Mouse (Mus musculus) heart, embryonic 11.5 days (tissue): Measurements from ENCODE around the gene Btk. TPM values are rescaled to one million over a fixed set of nuclear protein-coding genes. Genes with fewer than 3 reads are reported as not detected.

Experiments
- ATAC-seq: fragments of 200-750 bp; cut with Nextera tagmentation; replicated peaks from 2 replicates; pipeline ENCODE4 v1.8.0; 2017; ENCODE audit warnings: moderate library complexity; ENCODE audit not compliant: insufficient number of reproducible peaks, low FRiP score, low TSS enrichment
- H3K27ac ChIP-seq: fragments of 300-500 bp; sonication (generic); 2 replicates; pipeline ENCODE4 v1.5.1; 2014; ENCODE audit warnings: mild to moderate bottlenecking, low read depth, low read length
- H3K27me3 ChIP-seq: fragments of 300-500 bp; sonication (generic); 2 replicates; pipeline ENCODE4 v1.6.1; 2014; ENCODE audit warnings: mild to moderate bottlenecking, low read length, mixed read lengths; ENCODE audit not compliant: control insufficient read depth, insufficient read depth
- H3K36me3 ChIP-seq: fragments of 300-500 bp; sonication (generic); 2 replicates; pipeline ENCODE4 v1.6.1; 2014; ENCODE audit warnings: mild to moderate bottlenecking, low read length, moderate library complexity, mixed read lengths; ENCODE audit not compliant: control insufficient read depth, insufficient read depth
- H3K4me1 ChIP-seq: fragments of 300-500 bp; sonication (generic); 2 replicates; pipeline ENCODE4 v1.6.1; 2014; ENCODE audit warnings: low read length; ENCODE audit not compliant: control insufficient read depth, insufficient read depth
- H3K4me2 ChIP-seq: fragments of 300-500 bp; sonication (generic); 2 replicates; pipeline ENCODE4 v1.6.1; 2014; ENCODE audit warnings: mild to moderate bottlenecking, moderate library complexity
- H3K4me3 ChIP-seq: fragments of 300-500 bp; sonication (generic); 2 replicates; pipeline ENCODE4 v1.5.1; 2014; ENCODE audit warnings: low read depth, low read length
- H3K9ac ChIP-seq: fragments of 300-500 bp; sonication (generic); 2 replicates; pipeline ENCODE4 v1.6.1; 2014; ENCODE audit warnings: mild to moderate bottlenecking, low read depth, low read length, moderate library complexity
- H3K9me3 ChIP-seq: fragments of 300-500 bp; sonication (generic); replicated peaks from 2 replicates; pipeline ENCODE4 v1.6.1; 2016; ENCODE audit warnings: low read length; ENCODE audit not compliant: control insufficient read depth
- WGBS: fragments of 180-500 bp; shearing (Covaris S2); extraction: QIAGEN DNeasy Blood & Tissue Kit; methylation state at CpG from one replicate; pipeline ENCODE4 v1.1.7; 2014; ENCODE audit not compliant: insufficient replicate concordance; 5-methylcytosine and 5-hydroxymethylcytosine counted together
- polyA plus RNA-seq: library from polyadenylated mRNA; unstranded; fragments of >200 nt; fragmentation: Nextera tagmentation; extraction: Ambion mirVana; gene quantifications from 2 replicates; pipeline ENCODE4 v1.2.1, GENCODE M21; 2014

Gene Btk
- polyA plus RNA-seq, 1 experiment from 2014 or later = 2.1 TPM

DNA sequence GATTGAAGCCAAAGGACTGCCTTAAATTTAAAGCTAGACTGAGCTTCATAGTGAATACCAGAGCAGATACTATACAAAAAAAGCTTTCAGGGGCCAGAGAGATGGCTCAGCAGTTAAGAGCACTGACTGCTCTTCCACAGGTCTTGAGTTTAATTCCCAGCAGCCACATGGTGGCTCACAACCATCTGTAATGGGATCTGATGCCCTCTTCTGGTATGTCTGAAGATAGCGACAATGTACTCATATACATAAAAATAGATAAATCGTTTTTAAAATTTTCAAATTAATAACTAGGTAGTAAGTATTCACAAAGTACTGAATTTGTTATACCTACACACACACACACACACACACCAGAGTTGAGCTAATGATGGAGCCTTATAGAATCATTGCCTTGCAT is 50.0 kb downstream of the Btk start:
- Histone ChIP-seq H3K27me3 (no peaks in the 10 kb centered on the region), H3K4me1 (no peaks in the 10 kb centered on the region), H3K4me3 (no peak overlapping the region), H3K9ac (no peak overlapping the region), H3K36me3 (no peaks in the 10 kb centered on the region), H3K9me3 (no peaks in the 10 kb centered on the region), H3K27ac (no peak overlapping the region), H3K4me2 (no peak overlapping the region)
- 69% methylated on average over 2 of the region's 2 CpGs for WGBS
- no peak for ATAC-seq

DNA sequence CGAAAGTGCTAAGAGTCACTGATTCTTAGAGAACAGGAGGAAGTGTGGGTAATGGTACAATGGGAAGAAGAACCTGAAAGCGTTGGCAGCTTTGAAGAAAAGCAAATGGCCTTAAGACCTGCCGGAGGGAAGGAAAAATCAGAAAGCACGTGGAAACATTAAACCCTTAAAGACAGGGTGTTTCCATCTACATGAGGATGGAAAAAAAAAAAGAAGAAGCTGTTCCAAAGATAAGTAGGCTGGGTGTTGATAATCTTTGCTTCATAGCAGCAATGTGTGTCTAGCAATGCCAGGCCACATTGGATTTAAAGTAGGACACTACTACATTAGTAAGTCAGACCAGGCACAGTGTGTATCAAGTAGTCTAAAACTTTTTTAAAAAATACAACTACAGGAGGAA is 58.1 kb downstream of the Btk start:
- no peaks in the 10 kb centered on the region for H3K4me1 ChIP-seq
- no peak overlapping the region for H3K4me2 ChIP-seq
- no peak overlapping the region for H3K27ac ChIP-seq
- no peak for ATAC-seq
- no peak overlapping the region for H3K4me3 ChIP-seq
- no peaks in the 10 kb centered on the region for H3K27me3 ChIP-seq
- WGBS = 61% methylated on average over 4 of the region's 4 CpGs
- no peaks in the 10 kb centered on the region for H3K36me3 ChIP-seq
- no peaks in the 10 kb centered on the region for H3K9me3 ChIP-seq
- H3K9ac ChIP-seq = no peak overlapping the region

- Histone ChIP-seq H3K36me3 (no peaks in the 10 kb centered on the region), H3K4me3 (no peak overlapping the region), H3K4me1 (no peaks in the 10 kb centered on the region), H3K27ac (no peak overlapping the region), H3K9ac (no peak overlapping the region), H3K9me3 (no peaks in the 10 kb centered on the region), H3K27me3 (no peaks in the 10 kb centered on the region), H3K4me2 (no peak overlapping the region)
- WGBS = 67% methylated on average over 4 of the region's 4 CpGs
- no peak for ATAC-seq
Measured at GRCm38 (mm10) chrX:134523772-134524171, 59.6 kb downstream of the Btk start.

DNA sequence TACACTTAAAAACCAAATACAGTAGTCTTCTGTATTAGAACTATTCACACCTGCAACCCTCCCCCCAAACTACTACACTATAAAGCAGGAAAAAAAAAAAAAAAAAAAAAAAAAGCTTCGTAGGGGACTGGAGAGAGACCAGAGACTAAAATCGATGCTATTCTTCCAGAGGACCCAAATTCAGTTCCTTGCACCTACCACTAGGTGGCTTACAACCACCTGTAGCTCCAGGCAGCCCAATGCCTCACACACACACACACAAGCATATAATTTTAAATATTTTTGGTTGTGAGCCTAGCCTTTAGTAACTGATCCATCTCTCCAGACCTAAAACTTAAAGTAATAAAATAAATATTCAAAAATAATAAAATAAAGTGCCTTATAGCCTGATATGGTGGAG is 73.9 kb downstream of the Btk start:
- no peak overlapping the region for H3K27ac ChIP-seq
- no peaks in the 10 kb centered on the region for H3K4me1 ChIP-seq
- no peak overlapping the region for H3K4me3 ChIP-seq
- no peaks in the 10 kb centered on the region for H3K9me3 ChIP-seq
- H3K36me3 ChIP-seq = no peaks in the 10 kb centered on the region
- ATAC-seq = no peak
- WGBS = 30% methylated on average over 2 of the region's 2 CpGs
- H3K27me3 ChIP-seq = no peaks in the 10 kb centered on the region
- no peak overlapping the region for H3K4me2 ChIP-seq
- no peak overlapping the region for H3K9ac ChIP-seq

GRCm38 (mm10) chrX:134507977-134508376 is 75.4 kb downstream of the Btk start:
- H3K27ac ChIP-seq = no peak overlapping the region
- H3K27me3 ChIP-seq = no peaks in the 10 kb centered on the region
- H3K9me3 ChIP-seq = no peaks in the 10 kb centered on the region
- 60% methylated on average over 6 of the region's 6 CpGs for WGBS
- H3K4me2 ChIP-seq = no peak overlapping the region
- no peak overlapping the region for H3K9ac ChIP-seq
- no peaks in the 10 kb centered on the region for H3K36me3 ChIP-seq
- no peak for ATAC-seq
- H3K4me3 ChIP-seq = no peak overlapping the region
- no peaks in the 10 kb centered on the region for H3K4me1 ChIP-seq

GRCm38 (mm10) chrX:134500651-134501050 is 82.7 kb downstream of the Btk start:
- 81% methylated on average over 8 of the region's 8 CpGs for WGBS
- no peak for ATAC-seq

More at GRCm38 (mm10) chrX:134500651-134501050, 82.7 kb downstream of the Btk start:
- Histone ChIP-seq H3K27me3 (no peaks in the 10 kb centered on the region), H3K4me2 (no peak overlapping the region), H3K4me1 (no peaks in the 10 kb centered on the region), H3K36me3 (no peaks in the 10 kb centered on the region), H3K9ac (no peak overlapping the region), H3K27ac (no peak overlapping the region), H3K9me3 (no peaks in the 10 kb centered on the region), H3K4me3 (no peak overlapping the region)

Other genes starting within 250 kb of the Btk start
- gene Drp2, start 179.0 kb downstream of the Btk start, polyA plus RNA-seq = 0.59 and 0.93 TPM in 2 replicates
- gene Taf7l, start 107.1 kb downstream of the Btk start, polyA plus RNA-seq = not detected in 2 replicates
- gene Timm8a1, start 41.7 kb downstream of the Btk start, polyA plus RNA-seq = 79.3 and 82.1 TPM in 2 replicates
- 303 TPM in 2 replicates for gene Rpl36a, start 2.1 kb upstream of the Btk start, polyA plus RNA-seq
- gene Gla, start 17.6 kb upstream of the Btk start, polyA plus RNA-seq = 3.7 TPM in 2 replicates
- gene Hnrnph2, start 17.6 kb upstream of the Btk start, polyA plus RNA-seq = 83.0 and 125 TPM in 2 replicates
- gene Armcx4, start 102.9 kb upstream of the Btk start, polyA plus RNA-seq = 4.6 and 5.1 TPM in 2 replicates
- 36.1 and 40.5 TPM in 2 replicates for gene Armcx1, start 134.4 kb upstream of the Btk start, polyA plus RNA-seq
- gene Armcx6, start 167.8 kb upstream of the Btk start, polyA plus RNA-seq = 16.6 and 18.4 TPM in 2 replicates
- gene Armcx3, start 173.0 kb upstream of the Btk start, polyA plus RNA-seq = 82.0 and 94.0 TPM in 2 replicates
- gene Armcx2, start 225.7 kb upstream of the Btk start, polyA plus RNA-seq = 58.1 and 75.6 TPM in 2 replicates